Mouse (Mus musculus) erythroblast, adult 5-6 weeks (primary cell): ENCODE measurements around the gene Tnfrsf9. TPM values are rescaled to one million over a fixed set of nuclear protein-coding genes. Genes with fewer than 3 reads are reported as not detected.
"Not testable (repeated sequence)": the region's sequence is repeated elsewhere in the genome, so short reads cannot be mapped to it uniquely, and the experiment has no call there.

Experiments used
- ATAC-seq: replicated peaks from 2 replicates; pipeline ENCODE4 v1.8.0; 2016; ENCODE audit warnings: moderate number of reproducible peaks, mild to moderate bottlenecking, moderate TSS enrichment, inconsistent platforms; ENCODE audit not compliant: poor library complexity, low FRiP score, severe bottlenecking
- total RNA-seq, 2 experiments: library from RNA; stranded (forward) in 1 of 2; stranded (reverse) in 1 of 2; fragments of 150-400 nt in 1 of 2; fragments of 200-764, 138-1000 nt in 1 of 2; gene quantifications; 2 replicates each; pipeline versions ENCODE4 v1.2.3 to v1.2.4; 2015 to 2017; ENCODE audit warnings: low replicate concordance in 2 of 2

The Tnfrsf9 gene
- total RNA-seq (2015; ENCODE audit: low replicate concordance) (not detected in 2 replicates), total RNA-seq (2017; ENCODE audit: low replicate concordance) (not detected in 2 replicates)

DNA sequence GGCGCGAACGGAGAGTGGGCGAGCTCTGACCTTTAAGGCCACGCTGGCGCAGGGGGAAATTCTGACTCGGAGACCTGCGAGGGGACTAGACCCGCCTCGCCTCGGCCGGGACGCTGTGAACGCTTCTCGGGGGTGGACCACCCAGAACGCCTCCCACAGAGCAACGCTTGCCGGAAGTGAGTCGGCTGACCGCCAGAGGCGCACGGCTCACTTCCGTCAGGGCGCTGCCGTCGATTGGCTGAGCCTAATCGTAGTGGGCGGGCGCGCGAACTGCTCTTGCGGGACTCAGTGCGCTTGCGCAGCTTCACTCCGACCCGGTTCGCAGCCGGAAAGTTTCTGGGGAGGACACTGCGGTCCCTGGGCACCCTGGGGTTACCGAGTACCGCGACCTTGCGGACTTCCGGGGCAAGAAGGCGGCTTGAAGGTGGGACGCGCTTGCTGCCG lies at the start of gene Tnfrsf9, which contains the start of gene Park7:
Tnfrsf9 (plus strand) TSS at position 273 of the 444 bp plus-strand sequence.
Park7 (minus strand) TSS at position 148 of the 444 bp plus-strand sequence.
- peak; percentile 91 for ATAC-seq

DNA sequence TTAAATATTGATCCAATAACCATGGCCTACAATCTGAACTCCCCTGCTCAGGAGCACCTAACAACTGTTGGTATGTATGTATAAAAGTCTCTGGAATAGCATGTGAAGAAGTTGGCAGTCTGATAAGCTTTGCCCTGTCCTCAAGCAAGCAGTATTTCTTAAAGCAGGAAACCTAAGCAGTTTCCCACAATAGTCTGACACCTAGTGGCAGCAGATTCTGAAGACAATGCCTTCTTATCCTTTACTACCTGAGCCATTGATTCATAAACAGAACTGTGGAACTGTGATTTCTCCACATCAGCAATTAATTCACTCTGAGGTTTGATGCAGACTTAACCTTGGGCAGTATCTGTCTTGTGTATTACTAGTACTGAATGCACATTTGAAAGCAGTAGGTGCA lies 49.0 kb upstream of the Tnfrsf9 start:
- ATAC-seq: no peak

DNA sequence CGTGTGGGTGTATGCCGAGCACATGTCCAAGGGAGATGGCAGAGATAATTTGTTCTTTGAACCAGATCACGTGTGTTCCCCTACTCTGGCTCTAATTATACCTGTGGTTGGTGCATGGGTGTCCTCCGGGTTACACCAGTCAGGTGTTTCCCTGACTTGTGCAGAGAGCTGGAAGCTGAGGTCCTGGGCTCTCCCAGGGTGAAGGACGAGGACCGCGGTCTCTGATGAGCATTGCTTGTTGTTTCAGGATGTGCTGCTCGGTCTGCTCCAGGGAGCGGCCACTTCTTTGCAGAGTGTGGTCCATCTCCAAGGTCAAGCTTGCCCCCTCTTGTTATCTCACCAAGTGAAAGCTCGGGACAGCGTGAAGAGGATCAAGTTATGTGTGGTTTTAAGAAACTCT lies 48.3 kb upstream of the Tnfrsf9 start:
- no peak for ATAC-seq

DNA sequence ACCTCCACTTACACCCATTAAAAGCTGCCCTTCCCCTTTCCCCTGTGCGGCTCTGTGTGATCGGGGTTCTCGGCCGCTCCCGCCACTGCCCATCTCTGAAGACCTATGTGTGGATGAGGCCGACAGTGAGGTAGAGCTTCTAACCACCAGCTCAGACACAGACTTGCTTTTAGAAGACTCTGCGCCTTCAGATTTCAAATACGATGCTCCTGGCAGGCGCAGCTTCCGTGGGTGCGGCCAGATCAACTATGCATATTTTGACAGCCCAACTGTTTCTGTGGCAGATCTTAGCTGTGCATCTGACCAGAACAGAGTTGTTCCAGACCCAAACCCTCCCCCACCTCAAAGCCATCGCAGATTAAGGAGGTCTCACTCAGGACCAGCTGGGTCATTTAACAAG lies 47.9 kb upstream of the Tnfrsf9 start:
- no peak for ATAC-seq

DNA sequence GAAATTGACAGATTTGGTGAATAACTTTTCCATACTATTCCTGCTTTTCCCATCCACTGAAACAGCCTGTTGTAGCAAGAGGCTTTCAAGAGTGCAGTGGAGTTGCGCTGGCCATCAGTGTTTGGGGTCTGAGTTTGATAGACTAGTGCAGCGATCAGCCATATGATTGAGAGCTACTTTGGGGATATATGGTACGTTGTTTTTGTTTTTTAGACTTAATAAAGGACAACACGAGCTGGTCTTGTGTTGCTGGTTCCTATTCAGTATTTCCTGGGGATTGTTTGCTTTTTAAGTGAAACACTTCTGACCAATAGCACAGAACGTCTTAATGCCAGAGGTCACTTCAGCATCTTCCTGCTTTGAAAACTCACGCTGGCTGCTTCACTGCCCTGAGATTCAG lies 46.2 kb upstream of the Tnfrsf9 start:
- no peak for ATAC-seq

DNA sequence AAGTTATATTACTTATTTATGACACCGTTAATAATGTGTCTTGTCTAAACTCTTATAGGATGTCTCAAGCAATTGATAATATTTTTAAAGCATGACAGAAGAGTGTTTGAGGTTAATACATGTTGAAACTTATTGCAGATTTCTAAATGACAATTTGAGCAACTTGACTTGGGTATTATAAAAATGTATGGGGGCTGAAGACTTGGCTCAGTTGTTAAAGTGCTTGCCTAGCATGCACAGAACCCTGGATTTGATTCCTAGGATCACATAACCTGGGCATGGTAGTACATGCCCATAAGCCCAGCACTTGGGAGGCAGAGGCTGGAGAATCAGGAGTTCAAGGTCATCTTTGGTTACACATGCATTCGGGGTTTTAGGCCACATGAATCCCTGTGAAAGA lies 45.5 kb upstream of the Tnfrsf9 start:
- ATAC-seq: no peak

DNA sequence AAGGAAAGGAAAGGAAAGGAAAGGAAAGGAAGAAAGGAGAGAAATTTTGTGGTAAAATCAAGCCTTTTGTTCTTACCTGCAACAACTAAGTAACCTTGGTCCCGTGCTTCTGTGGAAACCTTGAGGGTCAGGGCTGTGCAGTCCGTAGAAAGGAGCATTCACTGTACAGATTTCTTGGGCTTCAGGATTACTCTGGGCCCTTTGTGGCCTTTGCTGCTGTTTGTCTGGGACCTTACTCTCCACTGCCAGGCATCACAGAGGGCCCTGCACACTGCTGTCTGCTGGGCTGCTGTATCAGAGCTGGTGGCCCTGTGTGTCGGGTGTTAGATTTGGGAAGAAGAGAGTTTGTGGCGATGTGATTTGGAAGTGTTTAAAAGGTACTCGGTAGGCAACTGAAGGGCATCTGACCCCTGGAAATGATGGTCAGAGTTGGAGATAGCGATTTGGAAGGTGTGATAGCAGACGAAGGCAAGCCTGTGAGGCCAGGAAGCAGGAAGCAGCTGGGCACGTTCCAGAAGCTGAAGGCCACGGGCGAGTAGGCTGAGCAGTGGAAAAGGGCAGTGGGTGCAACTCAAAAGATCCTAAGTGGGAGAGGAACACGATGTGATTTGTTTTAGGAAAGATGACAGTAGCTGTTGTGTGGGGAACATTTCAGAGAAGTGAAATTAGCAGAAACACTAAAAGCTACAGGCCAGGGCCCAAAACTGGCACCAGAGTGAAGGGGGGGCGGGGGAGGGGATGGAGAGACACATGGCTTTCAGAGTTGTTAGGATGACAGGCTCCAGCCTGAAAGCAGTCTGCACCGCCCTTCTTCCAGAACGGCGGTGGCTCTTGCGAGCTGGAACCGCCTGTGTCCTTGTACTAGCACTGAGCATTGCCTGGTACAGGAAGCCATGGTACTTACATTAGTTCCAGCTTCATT lies 44.8 kb upstream of the Tnfrsf9 start:
- ATAC-seq: no peak

DNA sequence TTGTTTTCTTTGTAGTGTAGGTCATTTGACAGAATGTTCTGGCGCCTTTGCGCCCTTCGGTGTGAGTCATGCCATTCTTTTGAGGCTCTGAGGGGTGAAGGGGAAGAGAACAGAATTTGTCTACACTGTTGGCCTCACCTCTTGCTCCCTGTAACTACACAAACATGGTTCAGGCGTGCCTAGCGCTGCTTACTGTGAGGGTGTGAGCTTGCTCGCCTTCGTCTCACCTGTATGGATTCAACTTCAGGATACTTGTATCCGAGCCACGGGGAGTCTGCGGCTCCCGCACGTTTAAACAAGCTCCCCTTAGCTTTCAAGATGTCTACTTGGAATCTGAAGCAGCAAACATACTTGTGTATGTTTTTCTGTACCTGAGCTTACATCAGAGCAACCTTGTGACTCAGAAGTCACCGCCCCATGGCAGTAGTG lies 43.4 kb upstream of the Tnfrsf9 start:
- ATAC-seq: no peak

DNA sequence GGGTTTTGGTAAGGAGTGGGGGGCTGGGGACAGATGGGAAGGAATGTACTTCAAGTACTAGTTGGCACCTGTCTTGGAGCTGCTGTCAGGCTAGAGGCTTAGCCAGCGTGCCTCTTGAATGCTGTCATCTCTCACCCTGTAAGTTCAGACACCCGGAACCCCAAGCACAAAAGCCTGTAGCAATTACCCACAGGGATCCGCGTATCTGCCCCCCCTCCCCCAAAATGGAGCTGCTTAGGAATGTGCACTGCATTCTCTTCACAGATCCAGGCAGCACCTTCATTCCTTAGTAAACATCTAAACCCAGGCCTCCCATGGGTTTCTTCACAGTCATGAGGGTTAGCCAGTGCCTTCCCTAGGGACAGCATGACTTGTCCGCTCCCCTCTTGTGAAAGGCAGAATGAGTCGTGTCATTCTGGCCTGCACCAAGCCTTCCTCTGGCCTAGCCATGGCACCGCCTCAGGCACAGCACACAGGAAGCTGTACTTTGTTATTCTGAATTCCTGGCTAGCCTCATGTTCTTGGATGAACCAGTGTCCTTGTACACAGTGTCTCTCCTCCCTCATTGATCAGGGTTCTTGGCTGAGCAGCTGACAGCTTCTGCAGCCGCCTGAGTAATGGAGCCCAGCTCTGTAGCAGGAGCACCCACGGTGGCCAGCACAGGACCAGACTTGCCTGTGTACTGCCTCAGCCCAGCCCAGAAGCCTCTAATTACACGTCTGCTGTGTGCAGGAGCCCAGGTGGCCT lies 42.8 kb upstream of the Tnfrsf9 start:
- ATAC-seq: no peak

DNA sequence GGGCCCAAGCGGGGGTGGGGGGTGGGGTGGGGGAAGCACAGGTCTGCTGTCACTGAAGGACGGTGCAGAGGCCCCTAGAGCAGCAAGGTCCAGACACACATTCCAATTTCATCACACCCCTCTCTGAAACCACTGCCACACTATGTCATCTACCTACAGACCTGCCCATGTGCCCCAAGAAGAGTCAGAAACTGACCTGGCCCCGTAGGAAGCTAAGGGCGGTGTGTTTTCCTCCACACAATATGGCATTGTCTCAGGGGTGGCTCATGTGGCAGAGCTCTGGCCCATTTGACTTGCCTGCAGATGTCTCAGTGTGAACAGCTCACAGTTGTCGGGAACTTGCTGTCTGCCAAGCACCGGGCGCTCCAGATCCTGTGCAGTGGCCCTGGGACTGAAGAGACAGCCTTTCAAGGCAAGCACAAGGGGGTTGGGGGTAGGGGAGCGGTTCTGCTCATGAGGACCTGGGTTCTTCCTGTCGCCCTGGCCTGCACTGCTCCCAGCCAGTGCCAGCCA lies 42.2 kb upstream of the Tnfrsf9 start:
- ATAC-seq: no peak

DNA sequence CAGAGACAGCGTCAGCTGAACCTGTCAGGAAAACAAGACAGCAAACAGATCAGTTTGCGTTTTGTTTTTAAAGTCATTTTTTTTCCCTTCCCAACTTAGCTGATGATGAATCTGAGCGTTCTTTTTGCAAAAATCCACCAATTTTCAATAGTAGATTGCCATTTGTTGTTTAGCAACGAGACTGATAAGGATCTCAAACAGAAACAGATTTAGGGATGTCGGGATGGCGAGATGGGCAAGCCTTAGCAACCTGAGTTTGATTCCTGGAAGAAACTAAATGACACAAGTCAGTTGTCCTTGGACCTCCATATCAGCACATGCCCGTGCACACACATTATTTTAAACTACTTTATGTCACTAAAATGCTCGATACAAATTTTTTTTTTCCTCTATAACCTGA lies 41.7 kb upstream of the Tnfrsf9 start:
- no peak for ATAC-seq

DNA sequence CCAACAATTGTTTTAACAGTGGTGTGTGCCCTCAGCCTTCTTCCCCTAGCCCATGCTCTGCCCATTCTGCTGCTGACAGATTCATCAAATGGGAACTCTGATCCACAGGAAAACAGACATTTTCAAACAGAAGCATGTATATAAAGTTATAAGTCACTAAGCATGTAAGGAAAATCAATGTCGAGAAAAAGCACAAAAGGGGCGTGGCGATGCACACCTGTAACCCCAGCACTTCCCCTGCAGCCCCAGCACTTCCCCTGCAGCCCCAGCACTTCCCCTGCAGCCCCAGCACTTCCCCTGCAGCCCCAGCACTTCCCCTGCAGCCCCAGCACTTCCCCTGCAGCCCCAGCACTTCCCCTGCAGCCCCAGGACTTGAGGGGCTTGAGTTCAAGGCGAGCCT lies 39.9 kb upstream of the Tnfrsf9 start:
- not testable (repeated sequence) for ATAC-seq

DNA sequence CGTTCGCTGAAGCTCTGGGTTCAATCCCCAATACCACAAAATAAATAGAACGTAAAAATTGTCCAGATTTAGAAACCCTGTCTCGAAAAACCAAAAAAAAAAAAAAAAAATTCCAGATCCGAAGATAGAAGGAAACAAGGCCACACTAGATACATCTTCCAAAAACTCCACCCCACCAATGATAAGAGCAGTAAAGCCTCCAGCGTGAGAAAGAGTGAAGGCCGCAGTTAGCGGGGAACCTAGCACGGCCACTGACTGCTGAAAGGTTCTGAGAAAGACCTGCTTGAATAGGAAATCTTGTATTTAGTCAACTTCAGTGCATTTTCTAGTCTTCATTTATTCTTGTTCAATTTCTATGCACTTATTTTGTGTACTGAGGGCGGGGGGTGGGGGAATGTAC lies 39.0 kb upstream of the Tnfrsf9 start:
- no peak for ATAC-seq

DNA sequence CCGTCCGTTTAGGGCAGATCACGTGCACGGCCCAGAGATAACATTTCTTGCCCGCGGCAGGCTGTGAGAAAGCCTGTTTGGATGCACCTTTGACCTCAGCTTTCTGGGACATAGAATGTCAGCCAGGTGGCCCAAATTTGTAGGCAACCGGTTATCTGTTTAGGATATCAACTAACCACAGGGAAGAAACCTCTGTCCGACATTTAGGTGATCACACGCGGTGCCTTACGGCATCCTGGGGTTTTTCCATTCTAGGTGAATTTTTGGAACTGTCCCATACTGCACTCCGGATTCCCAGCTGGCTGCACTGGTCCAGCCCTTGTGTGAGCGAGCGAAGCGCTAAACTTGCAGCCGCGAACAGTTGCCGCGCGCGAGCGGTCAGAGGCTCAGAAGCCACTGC lies 34.7 kb upstream of the Tnfrsf9 start:
- no peak for ATAC-seq

DNA sequence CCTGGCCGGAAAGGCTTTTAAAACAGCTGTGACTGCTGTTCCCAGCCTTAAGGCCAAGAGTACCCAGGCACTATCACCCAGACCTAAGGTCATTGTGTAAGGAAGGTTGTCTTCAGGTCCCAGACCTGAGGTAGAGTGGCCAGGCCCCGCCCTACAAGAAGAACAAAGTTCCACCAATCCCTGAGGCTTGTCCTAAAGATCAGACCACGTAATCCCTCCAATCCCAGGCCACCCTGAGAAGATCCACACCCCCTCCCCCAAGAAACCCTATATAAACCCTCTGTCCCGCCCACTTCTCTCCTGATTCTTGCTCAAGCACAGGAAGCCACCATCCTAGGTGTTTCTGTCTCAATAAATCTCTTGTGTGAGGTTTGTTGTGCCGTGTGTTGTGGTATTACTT lies 34.0 kb upstream of the Tnfrsf9 start:
- ATAC-seq: no peak

DNA sequence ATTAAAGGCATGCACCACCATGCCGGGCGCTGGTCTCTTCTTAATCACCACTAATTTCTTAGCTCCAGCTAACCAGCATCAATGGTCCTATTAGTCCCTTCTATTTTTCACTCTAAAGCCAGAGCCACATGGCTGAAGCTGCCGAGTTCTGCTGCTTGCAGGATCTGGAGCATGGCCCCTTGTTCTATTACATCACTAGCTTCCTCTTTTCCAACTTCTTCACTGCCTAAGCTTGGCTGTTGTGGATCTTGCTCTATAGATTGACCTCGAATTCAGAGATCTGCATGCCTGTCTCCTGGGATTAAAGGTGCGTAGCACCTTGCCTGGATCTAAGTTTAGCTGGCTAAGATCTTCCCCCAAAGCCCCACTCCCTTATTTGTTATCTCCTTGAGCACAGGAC lies 31.7 kb upstream of the Tnfrsf9 start:
- no peak for ATAC-seq

DNA sequence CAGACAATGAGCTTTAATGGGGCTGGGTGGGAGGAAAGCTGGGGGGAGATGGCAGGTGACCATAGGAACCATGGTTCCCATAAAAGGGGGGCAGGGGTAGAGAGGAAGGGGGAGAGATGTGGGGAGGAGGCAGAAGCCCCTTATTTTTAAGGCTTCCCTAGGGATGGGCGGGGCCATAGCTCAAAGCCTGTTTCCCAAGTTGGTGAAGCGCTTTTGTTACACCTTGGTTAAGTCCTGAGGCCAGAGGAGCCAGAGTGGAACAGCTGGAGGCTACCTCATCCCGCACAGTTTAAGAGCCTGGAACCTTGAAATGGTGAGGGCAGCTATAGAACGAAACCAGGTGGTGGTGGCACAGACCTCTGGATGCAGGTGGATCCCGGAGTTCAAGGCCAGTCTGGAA lies 26.5 kb upstream of the Tnfrsf9 start:
- no peak for ATAC-seq

DNA sequence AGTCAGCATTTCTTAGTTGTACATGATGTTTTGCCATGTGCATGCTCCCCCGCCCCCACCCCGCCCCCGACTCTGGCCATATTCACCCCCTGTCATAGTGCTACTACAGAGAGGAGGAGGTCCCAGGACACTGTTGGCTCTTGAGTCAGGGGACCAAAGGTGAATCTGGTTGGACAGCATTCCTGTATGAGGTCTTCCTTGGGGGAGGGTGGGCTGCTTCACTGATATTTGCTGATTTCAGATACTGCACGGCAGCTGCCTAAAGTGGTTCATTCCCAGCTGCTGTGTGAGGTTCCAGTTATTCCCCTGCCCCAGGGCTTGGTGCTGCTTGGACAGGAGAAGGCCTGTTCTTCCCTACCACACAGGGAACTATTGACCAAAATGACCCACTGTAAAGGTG lies 25.9 kb upstream of the Tnfrsf9 start:
- ATAC-seq: no peak

DNA sequence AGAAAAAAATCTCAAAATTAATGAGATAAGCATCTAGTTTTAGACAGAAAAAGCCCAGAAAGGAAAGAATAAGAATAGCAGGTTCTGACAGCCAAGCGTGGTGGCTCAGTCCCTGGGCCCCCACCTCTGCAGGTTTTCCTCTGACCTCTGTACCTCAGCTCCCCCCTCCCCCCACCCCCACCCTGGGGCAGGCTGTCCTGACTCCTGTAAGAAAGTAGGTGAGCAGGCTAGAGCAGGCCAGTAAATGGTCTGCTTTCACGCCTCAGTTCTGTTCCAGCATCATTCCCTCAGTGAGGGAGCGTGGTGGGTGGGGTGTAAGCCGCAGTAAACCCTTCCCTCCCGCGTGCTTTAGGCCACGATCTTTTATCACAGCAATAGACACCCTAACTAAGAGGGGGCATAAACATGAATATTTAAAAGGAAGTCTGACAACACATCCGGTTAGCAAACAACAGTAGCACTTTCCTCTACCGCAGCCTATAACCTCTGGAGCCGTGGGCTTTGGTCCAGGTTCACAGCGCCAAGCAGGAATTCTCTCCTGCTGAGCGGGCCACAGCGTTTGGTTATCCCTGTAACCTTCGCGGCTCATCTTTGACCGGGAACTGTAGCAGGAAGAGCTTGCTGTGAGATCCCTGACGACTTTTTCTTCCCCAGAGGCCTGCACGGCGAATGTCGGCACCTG lies 24.9 kb upstream of the Tnfrsf9 start:
- no peak for ATAC-seq

DNA sequence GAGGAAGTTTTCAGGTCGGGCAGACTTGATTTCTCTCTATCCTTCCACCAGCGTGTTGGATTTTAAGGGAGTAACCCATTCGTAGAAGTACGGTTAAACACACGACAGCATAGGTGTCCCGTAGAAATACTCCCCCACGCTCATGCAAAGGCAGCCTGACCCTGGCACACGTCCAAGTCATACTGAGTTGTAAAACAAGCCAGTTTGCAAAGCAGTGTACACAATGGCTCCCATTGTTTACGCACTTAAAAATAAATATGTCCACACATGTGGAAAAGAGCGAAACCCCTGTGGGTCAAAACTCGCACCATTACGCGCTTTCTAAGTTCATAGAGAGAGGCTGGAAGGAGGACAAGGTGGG lies 24.4 kb upstream of the Tnfrsf9 start:
- no peak for ATAC-seq
